Comparison of ENCODE assay signal across 33 mouse cellular contexts in genomic region chr6:38725515-38725914, GRCm38 (mm10).
"Had no signal": no experiment of that assay in that cellular context is flagged by ENCODE, and none has a peak within 500 bp of the region (broad histone marks: within the 10 kb centered on the region; RNA-seq: fewer than 3 reads in every experiment).

No protein-coding gene starts in this region.

- H3K9me3 ChIP-seq: limb, embryonic 10.5 days; limb, embryonic 12.5 days; limb, embryonic 13.5 days; limb, embryonic 15.5 days; liver, embryonic 12.5 days; liver, embryonic 13.5 days; liver, embryonic 15.5 days; lung, embryonic 15.5 days; megakaryocyte, embryonic 14.5 days; midbrain, embryonic 10.5 days; midbrain, embryonic 12.5 days; midbrain, embryonic 13.5 days; midbrain, embryonic 15.5 days; neural tube, embryonic 12.5 days; neural tube, embryonic 13.5 days had no signal

- H3K4me1 ChIP-seq: limb, embryonic 10.5 days; limb, embryonic 12.5 days; limb, embryonic 13.5 days; limb, embryonic 15.5 days; liver, embryonic 12.5 days; liver, embryonic 13.5 days; liver, embryonic 15.5 days; lung, embryonic 15.5 days had no signal

- ATAC-seq: liver, embryonic 12.5 days; liver, postnatal 0 days; lung, postnatal 0 days; midbrain, embryonic 13.5 days; midbrain, embryonic 15.5 days; midbrain, embryonic 16.5 days had no signal

- H3K27ac ChIP-seq: limb, embryonic 10.5 days; limb, embryonic 12.5 days; limb, embryonic 13.5 days; limb, embryonic 15.5 days; liver, embryonic 12.5 days; liver, embryonic 13.5 days; liver, embryonic 14.5 days; liver, embryonic 15.5 days; lung, embryonic 15.5 days; macrophage; midbrain, embryonic 10.5 days; midbrain, embryonic 12.5 days; midbrain, embryonic 13.5 days; midbrain, embryonic 15.5 days; neural tube, embryonic 12.5 days; neural tube, embryonic 13.5 days had no signal

- H3K4me3 ChIP-seq: limb, embryonic 10.5 days; limb, embryonic 12.5 days; limb, embryonic 13.5 days; limb, embryonic 15.5 days; liver, embryonic 12.5 days; liver, embryonic 13.5 days; liver, embryonic 15.5 days; lung, embryonic 15.5 days; megakaryocyte, embryonic 14.5 days; midbrain, embryonic 10.5 days; midbrain, embryonic 12.5 days; midbrain, embryonic 13.5 days; midbrain, embryonic 15.5 days; myocyte; neural tube, embryonic 12.5 days; neural tube, embryonic 13.5 days had no signal

- H3K27me3 ChIP-seq: limb, embryonic 12.5 days; limb, embryonic 13.5 days; limb, embryonic 15.5 days; liver, embryonic 12.5 days; liver, embryonic 13.5 days; liver, embryonic 15.5 days; lung, embryonic 15.5 days; megakaryocyte, embryonic 14.5 days; midbrain, embryonic 12.5 days; midbrain, embryonic 13.5 days; midbrain, embryonic 15.5 days; neural tube, embryonic 12.5 days; neural tube, embryonic 13.5 days had no signal

- H3K9ac ChIP-seq: limb, embryonic 12.5 days; limb, embryonic 13.5 days; limb, embryonic 15.5 days; liver, embryonic 12.5 days; liver, embryonic 13.5 days; liver, embryonic 14.5 days; liver, embryonic 15.5 days; liver, postnatal 0 days; lung, embryonic 14.5 days; lung, embryonic 15.5 days; midbrain, embryonic 12.5 days; midbrain, embryonic 13.5 days; midbrain, embryonic 15.5 days; neural tube, embryonic 12.5 days; neural tube, embryonic 13.5 days had no signal

- H3K4me2 ChIP-seq: limb, embryonic 12.5 days; limb, embryonic 13.5 days; limb, embryonic 15.5 days; liver, embryonic 11.5 days; liver, embryonic 12.5 days; liver, embryonic 13.5 days; liver, embryonic 15.5 days; lung, embryonic 14.5 days; lung, embryonic 15.5 days; midbrain, embryonic 11.5 days; midbrain, embryonic 12.5 days; midbrain, embryonic 13.5 days; midbrain, embryonic 15.5 days; neural tube, embryonic 12.5 days; neural tube, embryonic 13.5 days had no signal

- DNase-seq: left cerebral cortex, postnatal 4 days; liver; liver, embryonic 13.5 days; liver, postnatal 0 days; lung, adult 18-20 months; lung, adult 2 months; lung, embryonic 14.5 days; lung, postnatal 10 days; lung, postnatal 14 days; lung, postnatal 36 days; lung, postnatal 4 days; midbrain, embryonic 14.5 days had no signal
